Mouse (Mus musculus): Measurements from ENCODE around the gene Olfr495. TPM values are rescaled to one million over a fixed set of nuclear protein-coding genes. Genes with fewer than 3 reads are reported as not detected.

Olfr495 gene
- polyA plus RNA-seq (2015; fragmentation: Nextera tagmentation; extraction: Ambion mirVana), result not detected in 2 replicates

DNA sequence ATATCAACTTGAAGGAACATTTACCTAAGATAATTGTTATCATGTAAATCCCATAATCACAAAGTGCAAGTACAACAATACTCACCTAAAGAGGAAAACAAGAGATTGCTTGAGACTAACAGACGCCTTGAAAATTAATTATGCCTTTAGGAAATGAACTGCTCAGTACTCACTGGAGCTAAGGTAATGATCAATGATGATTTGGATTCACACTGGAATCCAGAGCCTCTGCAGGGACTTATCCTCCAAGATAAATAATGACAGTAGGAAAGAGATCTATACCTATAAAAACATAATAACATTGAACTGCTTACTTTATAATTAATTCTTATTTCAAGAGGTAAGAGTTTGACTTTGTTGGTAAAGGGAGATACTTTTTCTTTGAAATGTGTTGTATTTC, at the start of gene Olfr495:
Gene Olfr495, plus strand, starts transcription at position 301 of the 400 bp plus-strand sequence.
- H3K36me3 ChIP-seq, result no peaks in the 10 kb centered on the region
- ATAC-seq (ENCODE audit: low FRiP score, low read depth), result no peak
- H3K4me3 ChIP-seq, result no peak within 1 kb of the TSS
- no peak within 1 kb of the TSS for H3K4me2 ChIP-seq
- H3K27ac ChIP-seq (replicated peaks), result no peak within 1 kb of the TSS
- H3K4me1 ChIP-seq (replicated peaks), result no peaks in the 10 kb centered on the region
- no peaks in the 10 kb centered on the region for H3K27me3 ChIP-seq
- no peak within 1 kb of the TSS for H3K9ac ChIP-seq
- 75% methylated on average over 1 of the region's 1 CpGs for WGBS
- H3K9me3 ChIP-seq, result no peaks in the 10 kb centered on the region

DNA sequence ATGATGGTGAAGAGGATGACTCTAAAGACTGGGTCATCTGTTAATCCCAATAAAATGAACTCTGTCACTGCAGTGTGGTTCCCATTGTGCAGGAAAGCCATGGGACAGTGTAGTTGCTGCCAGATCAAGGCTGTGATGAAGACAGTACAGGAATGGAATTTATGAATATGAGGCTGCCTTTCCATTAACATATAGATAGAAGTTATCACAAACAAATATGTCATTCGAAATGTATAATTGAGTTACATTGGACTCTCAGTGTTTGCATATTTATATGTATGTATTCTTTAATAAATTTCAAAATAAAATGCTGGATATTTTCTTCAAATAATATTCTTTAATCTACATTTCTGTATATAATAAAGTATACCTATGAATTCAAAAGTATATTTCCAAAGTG, 46.1 kb upstream of the Olfr495 start, which contains the start of gene Olfr493:
Gene Olfr493, minus strand, starts transcription at position 101 of the 400 bp plus-strand sequence.
- 77% methylated on average over 1 of the region's 1 CpGs for WGBS

DNA sequence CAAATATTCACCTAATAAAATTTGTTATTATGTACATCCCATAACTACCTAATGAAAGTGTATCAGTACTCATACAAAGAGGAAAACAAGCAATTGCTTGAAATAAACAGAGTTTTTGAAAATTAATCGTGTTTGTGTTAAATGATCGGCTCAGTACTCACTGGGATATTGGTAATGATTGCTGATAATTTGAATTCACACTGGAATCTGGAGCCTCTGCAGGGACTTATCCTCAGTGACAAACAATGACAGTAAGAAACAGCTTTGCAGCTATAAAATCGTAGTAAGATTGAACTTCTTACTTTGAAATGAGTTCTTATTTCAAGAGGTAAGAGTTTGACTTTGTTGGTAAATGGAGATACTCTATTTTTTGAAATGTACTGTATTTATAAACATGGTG, 27.9 kb upstream of the Olfr495 start, which contains the start of gene Olfr494:
Gene Olfr494, plus strand, starts transcription at position 301 of the 400 bp plus-strand sequence.
- Histone ChIP-seq H3K9me3 (no peaks in the 10 kb centered on the region), H3K9ac (no peak within 1 kb of the TSS), H3K36me3 (no peaks in the 10 kb centered on the region), H3K27ac (replicated peaks) (no peak within 1 kb of the TSS), H3K27me3 (no peaks in the 10 kb centered on the region), H3K4me2 (no peak within 1 kb of the TSS), H3K4me1 (replicated peaks) (no peaks in the 10 kb centered on the region), H3K4me3 (no peak within 1 kb of the TSS)
- WGBS, result 79% methylated on average over 3 of the region's 3 CpGs
- ATAC-seq (ENCODE audit: low FRiP score, low read depth), result no peak

More for the DNA sequence above, 46.1 kb upstream of the Olfr495 start, which contains the start of gene Olfr493:
- ATAC-seq (ENCODE audit: low FRiP score, low read depth), result no peak
- Histone ChIP-seq H3K27me3 (no peaks in the 10 kb centered on the region), H3K4me1 (replicated peaks) (no peaks in the 10 kb centered on the region), H3K27ac (replicated peaks) (no peak within 1 kb of the TSS), H3K36me3 (no peaks in the 10 kb centered on the region), H3K4me2 (no peak within 1 kb of the TSS), H3K9me3 (no peaks in the 10 kb centered on the region), H3K4me3 (no peak within 1 kb of the TSS), H3K9ac (no peak within 1 kb of the TSS)

DNA sequence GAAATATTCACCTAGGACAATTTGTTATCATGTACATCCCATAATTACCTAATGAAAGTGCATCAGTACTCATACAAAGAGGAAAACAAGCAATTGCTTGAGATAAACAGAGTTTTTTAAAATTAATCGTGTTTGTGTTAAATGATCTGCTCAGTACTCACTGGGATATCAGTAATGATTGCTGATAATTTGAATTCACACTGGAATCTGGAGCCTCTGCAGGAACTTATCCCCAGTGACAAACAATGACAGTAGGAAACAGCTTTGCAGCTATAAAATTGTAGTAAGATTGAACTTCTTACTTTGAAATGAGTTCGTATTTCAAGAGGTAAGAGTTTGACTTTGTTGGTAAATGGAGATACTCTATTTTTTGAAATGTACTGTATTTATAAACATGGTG, 27.2 kb downstream of the Olfr495 start, which contains the start of gene Olfr497:
Gene Olfr497, plus strand, starts transcription at position 301 of the 400 bp plus-strand sequence.
- WGBS, result 88% methylated on average over 2 of the region's 2 CpGs
- Histone ChIP-seq H3K4me3 (no peak within 1 kb of the TSS), H3K4me1 (replicated peaks) (no peaks in the 10 kb centered on the region), H3K9ac (no peak within 1 kb of the TSS), H3K27ac (replicated peaks) (no peak within 1 kb of the TSS), H3K4me2 (no peak within 1 kb of the TSS), H3K27me3 (no peaks in the 10 kb centered on the region), H3K9me3 (no peaks in the 10 kb centered on the region), H3K36me3 (no peaks in the 10 kb centered on the region)
- ATAC-seq (ENCODE audit: low FRiP score, low read depth), result no peak

Other genes with a start within 250 kb of the Olfr495 start
- not detected in 2 replicates for gene Olfr485, start 233.3 kb upstream of the Olfr495 start, polyA plus RNA-seq (2015; fragmentation: Nextera tagmentation; extraction: Ambion mirVana)
- gene Olfr486, start 220.4 kb upstream of the Olfr495 start, polyA plus RNA-seq (2015; fragmentation: Nextera tagmentation; extraction: Ambion mirVana), result not detected in 2 replicates
- gene Olfr487, start 178.5 kb upstream of the Olfr495 start, polyA plus RNA-seq (2015; fragmentation: Nextera tagmentation; extraction: Ambion mirVana), result not detected in 2 replicates
- not detected in 2 replicates for gene Olfr488, start 134.8 kb upstream of the Olfr495 start, polyA plus RNA-seq (2015; fragmentation: Nextera tagmentation; extraction: Ambion mirVana)
- gene Olfr490, start 104.2 kb upstream of the Olfr495 start, polyA plus RNA-seq (2015; fragmentation: Nextera tagmentation; extraction: Ambion mirVana), result not detected in 2 replicates
- gene Olfr491, start 79.7 kb upstream of the Olfr495 start, polyA plus RNA-seq (2015; fragmentation: Nextera tagmentation; extraction: Ambion mirVana), result not detected in 2 replicates
- not detected in 2 replicates for gene Olfr492, start 69.5 kb upstream of the Olfr495 start, polyA plus RNA-seq (2015; fragmentation: Nextera tagmentation; extraction: Ambion mirVana)
- gene Olfr493, start 46.2 kb upstream of the Olfr495 start, polyA plus RNA-seq (2015; fragmentation: Nextera tagmentation; extraction: Ambion mirVana), result not detected in 2 replicates
- not detected in 2 replicates for gene Olfr494, start 27.8 kb upstream of the Olfr495 start, polyA plus RNA-seq (2015; fragmentation: Nextera tagmentation; extraction: Ambion mirVana)
- not detected in 2 replicates for gene Olfr497, start 27.3 kb downstream of the Olfr495 start, polyA plus RNA-seq (2015; fragmentation: Nextera tagmentation; extraction: Ambion mirVana)
- gene Olfr498, start 72.2 kb downstream of the Olfr495 start, polyA plus RNA-seq (2015; fragmentation: Nextera tagmentation; extraction: Ambion mirVana), result not detected in 2 replicates
- gene Olfr502, start 131.9 kb downstream of the Olfr495 start, polyA plus RNA-seq (2015; fragmentation: Nextera tagmentation; extraction: Ambion mirVana), result not detected in 2 replicates
- gene Olfr503, start 151.4 kb downstream of the Olfr495 start, polyA plus RNA-seq (2015; fragmentation: Nextera tagmentation; extraction: Ambion mirVana), result not detected in 2 replicates
- gene Olfr504, start 172.6 kb downstream of the Olfr495 start, polyA plus RNA-seq (2015; fragmentation: Nextera tagmentation; extraction: Ambion mirVana), result not detected in 2 replicates
- gene Olfr506, start 217.6 kb downstream of the Olfr495 start, polyA plus RNA-seq (2015; fragmentation: Nextera tagmentation; extraction: Ambion mirVana), result not detected in 2 replicates
- gene Olfr507, start 228.6 kb downstream of the Olfr495 start, polyA plus RNA-seq (2015; fragmentation: Nextera tagmentation; extraction: Ambion mirVana), result not detected in 2 replicates
- gene Olfr508, start 236.8 kb downstream of the Olfr495 start, polyA plus RNA-seq (2015; fragmentation: Nextera tagmentation; extraction: Ambion mirVana), result not detected in 2 replicates